Mouse (Mus musculus): Measurements from ENCODE around the gene Chd3. TPM values are rescaled to one million over a fixed set of nuclear protein-coding genes. Genes with fewer than 3 reads are reported as not detected.

Chd3 gene
- total RNA-seq (2014; rRNA removed; ENCODE audit: low replicate concordance) (23.6 and 23.8 TPM in 2 replicates), polyA plus RNA-seq (2015; fragmentation: Nextera tagmentation; extraction: Ambion mirVana) (10.3 and 12.4 TPM in 2 replicates)

GRCm38 (mm10) chr11:69369215-69369989, at the start of gene Chd3:
Gene Chd3, minus strand, starts transcription at chr11:69369406.
- H3K4me3 ChIP-seq (ENCODE audit: low read depth, low read length), result peak within 1 kb of the TSS; percentile 99
- H3K36me3 ChIP-seq (replicated peaks; ENCODE audit: control insufficient read depth, insufficient read depth, low read length), result 0 out of 2 replicates have a peak, but pooled peaks cover 6% of the 10 kb centered on the region
- peaks cover 39% of the 10 kb centered on the region for H3K4me1 ChIP-seq (ENCODE audit: control insufficient read depth, insufficient read depth)
- H3K27me3 ChIP-seq (ENCODE audit: control insufficient read depth, insufficient read depth, low read length), result no peaks in the 10 kb centered on the region
- DNase-seq (ENCODE audit: low spot score) (no peak), ATAC-seq (ENCODE audit: insufficient read depth, low read depth) (no peak)
- no peaks in the 10 kb centered on the region for H3K9me3 ChIP-seq (replicated peaks; ENCODE audit: control insufficient read depth, low read length)
- no peak for TF ChIP-seq EP300 (IDR thresholded peaks at IDR 0.05; ENCODE audit: low read depth)
- TF ChIP-seq CTCF (IDR thresholded peaks at IDR 0.05; ENCODE audit: low read depth), result no peak
- peak within 1 kb of the TSS; percentile 99 for H3K4me2 ChIP-seq (ENCODE audit: low read depth, low read length)
- H3K27ac ChIP-seq (ENCODE audit: low read depth), result peak within 1 kb of the TSS; percentile 97
- 2% methylated on average over 20 of the region's 34 CpGs for WGBS
- peak within 1 kb of the TSS; percentile 99 for H3K9ac ChIP-seq (replicated peaks; ENCODE audit: low read depth, low read length)

GRCm38 (mm10) chr11:69417449-69418384, 48.5 kb upstream of the Chd3 start:
- Histone ChIP-seq H3K4me1 (ENCODE audit: control insufficient read depth, insufficient read depth) (peaks cover 38% of the 10 kb centered on the region), H3K9ac (replicated peaks; ENCODE audit: low read depth, low read length) (peak overlapping the region; percentile 57), H3K4me2 (ENCODE audit: low read depth, low read length) (peak overlapping the region; percentile 95), H3K9me3 (replicated peaks; ENCODE audit: control insufficient read depth, low read length) (no peaks in the 10 kb centered on the region), H3K4me3 (ENCODE audit: low read depth, low read length) (peak overlapping the region; percentile 61), H3K27me3 (ENCODE audit: control insufficient read depth, insufficient read depth, low read length) (peaks cover 13% of the 10 kb centered on the region; the same call in 1 of the 2 replicates), H3K27ac (ENCODE audit: low read depth) (peak overlapping the region; percentile 99), H3K36me3 (replicated peaks; ENCODE audit: control insufficient read depth, insufficient read depth, low read length) (peaks cover 7% of the 10 kb centered on the region; the same call in 1 of the 2 replicates)
- TF ChIP-seq CTCF (IDR thresholded peaks at IDR 0.05; ENCODE audit: low read depth), result no peak
- TF ChIP-seq EP300 (IDR thresholded peaks at IDR 0.05; ENCODE audit: low read depth), result peak; percentile 97
- under 1% methylated on average over 39 of the region's 39 CpGs for WGBS
- ATAC-seq (ENCODE audit: insufficient read depth, low read depth), result peak; percentile 63
- peak; percentile 98 for DNase-seq (ENCODE audit: low spot score)

- DNase-seq (ENCODE audit: low spot score) (no peak), ATAC-seq (ENCODE audit: insufficient read depth, low read depth) (no peak)
- Histone ChIP-seq H3K27me3 (ENCODE audit: control insufficient read depth, insufficient read depth, low read length) (peaks cover 13% of the 10 kb centered on the region; the same call in 1 of the 2 replicates), H3K4me3 (ENCODE audit: low read depth, low read length) (peak overlapping the region; percentile 61), H3K36me3 (replicated peaks; ENCODE audit: control insufficient read depth, insufficient read depth, low read length) (peaks cover 11% of the 10 kb centered on the region; the same call in 1 of the 2 replicates), H3K9ac (replicated peaks; ENCODE audit: low read depth, low read length) (peak overlapping the region; percentile 82), H3K4me1 (ENCODE audit: control insufficient read depth, insufficient read depth) (peaks cover 45% of the 10 kb centered on the region), H3K9me3 (replicated peaks; ENCODE audit: control insufficient read depth, low read length) (no peaks in the 10 kb centered on the region), H3K4me2 (ENCODE audit: low read depth, low read length) (peak overlapping the region; percentile 95), H3K27ac (ENCODE audit: low read depth) (peak overlapping the region; percentile 99)
- TF ChIP-seq CTCF (IDR thresholded peaks at IDR 0.05; ENCODE audit: low read depth) (no peak), EP300 (IDR thresholded peaks at IDR 0.05; ENCODE audit: low read depth) (no peak)
- WGBS, result 11% methylated on average over 8 of the region's 8 CpGs
Measured at GRCm38 (mm10) chr11:69416921-69417448, 47.8 kb upstream of the Chd3 start.

GRCm38 (mm10) chr11:69416509-69416908, 47.3 kb upstream of the Chd3 start:
- TF ChIP-seq EP300 (IDR thresholded peaks at IDR 0.05; ENCODE audit: low read depth), result no peak
- peak overlapping the region; percentile 61 for H3K4me3 ChIP-seq (ENCODE audit: low read depth, low read length)
- H3K4me1 ChIP-seq (ENCODE audit: control insufficient read depth, insufficient read depth), result peaks cover 48% of the 10 kb centered on the region
- peak overlapping the region; percentile 95 for H3K4me2 ChIP-seq (ENCODE audit: low read depth, low read length)
- no peaks in the 10 kb centered on the region for H3K9me3 ChIP-seq (replicated peaks; ENCODE audit: control insufficient read depth, low read length)
- H3K27me3 ChIP-seq (ENCODE audit: control insufficient read depth, insufficient read depth, low read length), result peaks cover 9% of the 10 kb centered on the region; the same call in 1 of the 2 replicates
- peak overlapping the region; percentile 99 for H3K27ac ChIP-seq (ENCODE audit: low read depth)
- H3K36me3 ChIP-seq (replicated peaks; ENCODE audit: control insufficient read depth, insufficient read depth, low read length), result peaks cover 11% of the 10 kb centered on the region; the same call in 1 of the 2 replicates
- DNase-seq (ENCODE audit: low spot score) (no peak), ATAC-seq (ENCODE audit: insufficient read depth, low read depth) (no peak)
- 4% methylated on average over 4 of the region's 4 CpGs for WGBS
- peak overlapping the region; percentile 82 for H3K9ac ChIP-seq (replicated peaks; ENCODE audit: low read depth, low read length)

Measured in heart, postnatal 0 days (tissue).